Mouse (Mus musculus) macrophage (primary cell): Measurements from ENCODE around the gene B3galt5. TPM values are rescaled to one million over a fixed set of nuclear protein-coding genes. Genes with fewer than 3 reads are reported as not detected.

ENCODE experiments used
- H3K27ac ChIP-seq: fragments of 350-480 bp; formaldehyde crosslinking; 2 replicates; pipeline ENCODE4 v1.9.0; 2021
- H3K36me3 ChIP-seq: fragments of 350-480 bp; formaldehyde crosslinking; 2 replicates; pipeline ENCODE4 v1.9.0; 2021; ENCODE audit errors: inconsistent target
- H3K4me3 ChIP-seq: fragments of 350-480 bp; formaldehyde crosslinking; 2 replicates; pipeline ENCODE4 v1.9.0; 2021; ENCODE audit errors: inconsistent target
- H3K79me2 ChIP-seq: fragments of 350-480 bp; formaldehyde crosslinking; 2 replicates; pipeline ENCODE4 v1.9.0; 2021; ENCODE audit errors: inconsistent target
- WGBS: methylation state at CpG from one replicate; pipeline ENCODE4 v1.1.7; 2026; ENCODE audit warnings: inconsistent platforms; ENCODE audit not compliant: missing documents; 5-methylcytosine and 5-hydroxymethylcytosine counted together
- polyA plus RNA-seq: library from polyadenylated mRNA; stranded (reverse); fragments of 250-400 nt; gene quantifications from 3 replicates; pipeline ENCODE4 v1.2.4, GENCODE M21; 2018; ENCODE audit warnings: inconsistent platforms

B3galt5 gene
- polyA plus RNA-seq, 1 experiment from 2014 or later: not detected

- Histone ChIP-seq H3K79me2 (no peaks in the 10 kb centered on the region), H3K36me3 (no peaks in the 10 kb centered on the region), H3K27ac (no peak overlapping the region), H3K4me3 (no peak overlapping the region)
- 82% methylated on average over 8 of the region's 8 CpGs for WGBS
These were observed 6.5 kb upstream of the B3galt5 start for GRCm38 (mm10) chr16:96229044-96229555.

- Histone ChIP-seq H3K36me3 (no peaks in the 10 kb centered on the region), H3K4me3 (no peak overlapping the region), H3K79me2 (no peaks in the 10 kb centered on the region), H3K27ac (no peak overlapping the region)
- WGBS: 28% methylated on average over 10 of the region's 11 CpGs
These were observed 5.2 kb upstream of the B3galt5 start for GRCm38 (mm10) chr16:96230411-96230810.

DNA sequence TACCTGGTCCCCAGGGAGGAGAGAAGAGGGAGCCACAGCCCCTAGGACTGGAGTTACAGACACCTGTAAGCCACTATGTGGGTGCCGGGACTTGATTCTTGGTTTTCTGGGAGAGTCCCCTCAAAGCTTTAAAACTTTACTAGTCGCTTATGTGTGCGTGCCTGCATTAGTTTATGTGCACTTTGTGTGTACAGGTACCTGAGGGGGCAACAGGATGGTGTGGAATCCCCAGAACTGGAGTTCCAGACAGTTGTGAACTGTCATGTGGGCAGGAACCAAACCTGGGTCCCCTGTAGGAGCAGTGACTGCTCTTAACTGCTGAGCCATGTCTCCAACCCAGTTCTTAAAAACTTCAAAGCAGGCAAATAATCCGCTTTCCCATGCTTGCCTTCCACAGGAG is 4.3 kb upstream of the B3galt5 start:
- Histone ChIP-seq H3K27ac (no peak overlapping the region), H3K36me3 (no peaks in the 10 kb centered on the region), H3K79me2 (no peaks in the 10 kb centered on the region), H3K4me3 (no peak overlapping the region)
- 97% methylated on average over 4 of the region's 4 CpGs for WGBS

DNA sequence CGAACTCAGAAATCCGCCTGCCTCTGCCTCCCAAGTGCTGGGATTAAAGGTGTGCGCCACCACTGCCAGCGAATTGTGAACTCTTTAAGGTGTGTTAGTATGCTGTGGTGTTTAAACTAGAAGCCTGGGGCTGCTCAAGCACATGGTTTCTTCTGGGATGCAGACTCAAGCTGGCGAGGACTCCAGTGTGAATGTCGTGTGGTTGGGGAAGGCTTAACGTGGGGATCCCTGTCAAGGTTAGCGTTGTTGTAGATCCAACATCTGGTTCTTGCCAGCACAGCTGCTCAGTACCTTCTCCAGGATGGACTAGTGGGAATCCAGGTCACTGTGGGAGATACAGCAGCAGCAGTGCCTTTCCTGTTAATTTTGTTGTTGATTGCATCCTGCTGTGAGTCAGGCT is 3.6 kb upstream of the B3galt5 start:
- H3K4me3 ChIP-seq: no peak overlapping the region
- WGBS: 89% methylated on average over 6 of the region's 8 CpGs
- H3K27ac ChIP-seq: no peak overlapping the region
- no peaks in the 10 kb centered on the region for H3K36me3 ChIP-seq
- H3K79me2 ChIP-seq: no peaks in the 10 kb centered on the region

DNA sequence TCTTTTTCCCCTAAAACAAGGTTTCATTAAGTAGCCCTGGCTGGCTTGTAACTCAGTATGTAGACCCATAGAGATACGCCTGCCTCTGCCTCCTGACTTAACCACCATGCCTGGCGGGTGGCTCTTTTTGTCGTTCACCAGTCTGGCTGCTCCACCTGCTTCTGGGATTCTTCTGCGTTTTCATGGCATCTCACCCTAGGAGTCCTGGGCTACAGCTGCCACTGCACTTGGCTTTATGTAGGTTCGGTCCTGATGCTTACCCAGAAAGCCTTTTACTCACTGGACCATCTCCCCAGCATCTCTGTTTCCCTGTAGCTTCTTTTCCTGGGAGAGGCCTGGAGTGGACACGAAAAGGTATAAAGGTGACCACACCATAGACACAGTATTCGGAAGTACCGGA is 1.6 kb upstream of the B3galt5 start:
- 94% methylated on average over 8 of the region's 8 CpGs for WGBS
- no peaks in the 10 kb centered on the region for H3K36me3 ChIP-seq
- H3K27ac ChIP-seq: no peak overlapping the region
- no peak overlapping the region for H3K4me3 ChIP-seq
- H3K79me2 ChIP-seq: no peaks in the 10 kb centered on the region

- H3K79me2 ChIP-seq: no peaks in the 10 kb centered on the region
- no peak overlapping the region for H3K4me3 ChIP-seq
- 93% methylated on average over 6 of the region's 6 CpGs for WGBS
- H3K36me3 ChIP-seq: no peaks in the 10 kb centered on the region
- no peak overlapping the region for H3K27ac ChIP-seq
These were observed 8.9 kb downstream of the B3galt5 start for GRCm38 (mm10) chr16:96244496-96244895.

- Histone ChIP-seq H3K27ac (no peak overlapping the region), H3K36me3 (no peaks in the 10 kb centered on the region), H3K79me2 (no peaks in the 10 kb centered on the region), H3K4me3 (no peak overlapping the region)
- WGBS: 96% methylated on average over 7 of the region's 7 CpGs
These were observed 14.0 kb downstream of the B3galt5 start for GRCm38 (mm10) chr16:96249635-96250034.

GRCm38 (mm10) chr16:96252146-96252545 is 16.5 kb downstream of the B3galt5 start:
- 100% methylated on average over 1 of the region's 1 CpGs for WGBS
- H3K36me3 ChIP-seq: no peaks in the 10 kb centered on the region
- H3K27ac ChIP-seq: no peak overlapping the region
- no peak overlapping the region for H3K4me3 ChIP-seq
- H3K79me2 ChIP-seq: no peaks in the 10 kb centered on the region

DNA sequence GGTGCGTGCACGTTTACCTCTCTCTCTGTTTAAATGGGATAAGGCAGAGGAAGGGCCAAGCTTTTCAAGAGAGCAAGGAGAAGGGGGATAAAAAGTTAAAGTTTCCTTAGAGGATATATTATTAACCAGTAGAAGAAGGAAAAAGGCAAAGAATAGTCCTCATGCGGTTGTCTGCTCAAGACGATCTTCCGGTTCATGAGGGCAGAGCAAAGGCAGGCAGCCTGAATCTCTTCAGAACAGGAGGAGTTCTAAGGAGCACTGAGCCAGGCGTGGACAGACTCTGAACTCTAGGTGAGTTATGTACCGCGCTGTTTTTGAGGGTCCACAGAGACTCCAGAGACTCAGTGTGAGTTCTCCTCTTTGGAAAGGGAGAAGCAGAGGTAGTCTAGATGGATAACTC is 22.8 kb downstream of the B3galt5 start:
- Histone ChIP-seq H3K4me3 (no peak overlapping the region), H3K79me2 (no peaks in the 10 kb centered on the region), H3K36me3 (no peaks in the 10 kb centered on the region), H3K27ac (no peak overlapping the region)
- WGBS: 92% methylated on average over 8 of the region's 8 CpGs

DNA sequence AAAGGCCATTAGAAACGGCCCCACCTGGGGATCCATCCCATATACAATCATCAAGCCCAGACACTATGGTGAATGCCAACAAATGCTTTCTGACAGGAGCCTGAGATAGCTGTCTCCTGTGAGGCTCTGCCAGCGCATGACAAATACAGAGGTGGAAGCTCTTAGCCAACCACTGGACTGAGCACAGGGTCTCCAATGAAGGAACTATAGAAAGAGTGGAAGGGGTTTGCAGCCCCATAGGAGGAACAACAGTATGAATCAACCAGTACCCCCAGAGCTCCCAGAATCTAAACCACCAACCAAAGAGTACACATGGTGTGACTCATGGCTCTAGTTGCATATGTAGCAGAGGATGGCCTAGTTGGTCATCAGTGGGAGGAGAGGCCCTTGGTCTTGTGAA is 36.1 kb downstream of the B3galt5 start:
- no peaks in the 10 kb centered on the region for H3K36me3 ChIP-seq
- 97% methylated on average over 2 of the region's 2 CpGs for WGBS
- H3K79me2 ChIP-seq: no peaks in the 10 kb centered on the region
- H3K4me3 ChIP-seq: no peak overlapping the region
- no peak overlapping the region for H3K27ac ChIP-seq

DNA sequence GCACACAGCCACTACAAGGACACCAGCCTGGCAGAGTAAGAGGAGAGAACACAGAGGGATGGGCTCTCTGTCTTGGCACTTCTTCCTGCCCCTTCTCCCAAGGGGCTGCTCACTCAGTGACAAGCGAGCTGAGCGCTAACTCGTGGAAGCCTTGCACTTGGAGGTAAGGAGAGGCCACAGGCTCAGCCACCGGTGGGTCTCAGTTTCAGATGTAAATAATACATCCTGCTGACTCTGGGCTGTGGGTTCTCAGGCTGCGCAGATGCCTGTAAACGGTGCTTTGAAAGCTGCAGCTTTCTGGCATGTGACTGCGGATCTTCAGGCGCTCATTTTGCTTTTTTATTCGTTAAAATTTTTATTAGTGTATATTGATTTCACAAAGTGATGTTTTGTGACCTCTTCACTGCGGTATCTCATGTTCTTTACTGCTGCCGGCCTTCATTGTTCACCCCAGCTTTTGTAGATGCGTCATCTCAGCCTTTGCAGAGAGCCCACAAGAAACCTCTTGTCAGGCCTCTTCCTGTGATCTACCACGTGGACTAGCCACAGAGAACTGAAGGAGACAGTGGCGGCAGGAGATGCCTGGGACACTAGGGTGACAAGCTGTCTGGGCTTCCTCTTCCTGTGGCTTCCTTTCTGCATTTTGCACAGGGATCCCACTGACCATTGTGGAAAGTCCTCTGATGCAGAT is 37.5 kb downstream of the B3galt5 start:
- H3K4me3 ChIP-seq: no peak overlapping the region
- WGBS: 31% methylated on average over 14 of the region's 14 CpGs
- no peaks in the 10 kb centered on the region for H3K36me3 ChIP-seq
- H3K79me2 ChIP-seq: no peaks in the 10 kb centered on the region
- no peak overlapping the region for H3K27ac ChIP-seq

DNA sequence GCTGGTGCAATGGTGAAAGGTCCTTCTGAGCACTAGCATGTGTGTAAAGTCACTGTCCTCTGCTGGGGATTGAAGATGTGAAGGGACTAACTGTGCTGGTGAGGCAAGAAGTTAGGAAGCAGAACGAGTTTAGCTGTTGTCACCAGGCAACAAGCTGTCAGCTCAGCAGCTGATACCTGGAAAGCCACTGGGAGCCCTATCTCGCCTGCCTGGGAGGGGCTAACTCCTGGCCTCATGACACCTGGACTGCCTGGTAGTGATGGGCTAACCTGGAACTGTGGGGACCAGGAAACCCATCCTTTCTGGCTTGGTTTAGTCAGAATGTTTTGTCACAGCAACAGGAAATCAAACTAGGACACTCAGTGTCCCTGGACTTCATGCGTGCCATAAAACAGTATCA is 41.0 kb downstream of the B3galt5 start:
- H3K79me2 ChIP-seq: no peaks in the 10 kb centered on the region
- no peaks in the 10 kb centered on the region for H3K36me3 ChIP-seq
- H3K27ac ChIP-seq: no peak overlapping the region
- 83% methylated on average over 3 of the region's 3 CpGs for WGBS
- H3K4me3 ChIP-seq: no peak overlapping the region

GRCm38 (mm10) chr16:96278491-96279224 is 43.1 kb downstream of the B3galt5 start:
- H3K27ac ChIP-seq: no peak overlapping the region
- no peaks in the 10 kb centered on the region for H3K36me3 ChIP-seq
- no peaks in the 10 kb centered on the region for H3K79me2 ChIP-seq
- 88% methylated on average over 9 of the region's 9 CpGs for WGBS
- H3K4me3 ChIP-seq: no peak overlapping the region

GRCm38 (mm10) chr16:96280719-96281605 is 45.4 kb downstream of the B3galt5 start:
- no peak overlapping the region for H3K27ac ChIP-seq
- no peak overlapping the region for H3K4me3 ChIP-seq
- no peaks in the 10 kb centered on the region for H3K79me2 ChIP-seq
- 11% methylated on average over 34 of the region's 38 CpGs for WGBS
- H3K36me3 ChIP-seq: no peaks in the 10 kb centered on the region
